Mouse (Mus musculus): ENCODE data around the gene Fam171a2.

Gene Fam171a2

GRCm38 (mm10) chr11:102435754-102436470 lies 11.6 kb downstream of the Fam171a2 start:
- no peak for DNase-seq (ENCODE audit: low spot score)

GRCm38 (mm10) chr11:102434816-102435705 lies 12.4 kb downstream of the Fam171a2 start:
- no peak for DNase-seq (ENCODE audit: low spot score)

GRCm38 (mm10) chr11:102434406-102434805 lies 13.1 kb downstream of the Fam171a2 start:
- DNase-seq (ENCODE audit: low spot score): peak; percentile 79

- DNase-seq (ENCODE audit: low spot score): no peak
These were observed 13.6 kb downstream of the Fam171a2 start for GRCm38 (mm10) chr11:102433866-102434265.

GRCm38 (mm10) chr11:102432896-102433295 lies 14.6 kb downstream of the Fam171a2 start:
- no peak for DNase-seq (ENCODE audit: low spot score)

- no peak for DNase-seq (ENCODE audit: low spot score)
These were observed 15.2 kb downstream of the Fam171a2 start for GRCm38 (mm10) chr11:102432115-102432843.

GRCm38 (mm10) chr11:102431728-102432114 lies 15.8 kb downstream of the Fam171a2 start:
- no peak for DNase-seq (ENCODE audit: low spot score)

GRCm38 (mm10) chr11:102431018-102431645 lies 16.4 kb downstream of the Fam171a2 start:
- DNase-seq (ENCODE audit: low spot score): no peak

- DNase-seq (ENCODE audit: low spot score): peak; percentile 90
These were observed 17.1 kb downstream of the Fam171a2 start, which contains the start of gene Grn for GRCm38 (mm10) chr11:102430121-102431017. Gene Grn (plus strand): TSS chr11:102430315.

- no peak for DNase-seq (ENCODE audit: low spot score)
These were observed 17.9 kb downstream of the Fam171a2 start for GRCm38 (mm10) chr11:102429551-102429950.

- no peak for DNase-seq (ENCODE audit: low spot score)
These were observed 18.4 kb downstream of the Fam171a2 start for GRCm38 (mm10) chr11:102428981-102429540.

GRCm38 (mm10) chr11:102425555-102426316 lies 21.7 kb downstream of the Fam171a2 start:
- no peak for DNase-seq (ENCODE audit: low spot score)

- no peak for DNase-seq (ENCODE audit: low spot score)
These were observed 22.8 kb downstream of the Fam171a2 start for GRCm38 (mm10) chr11:102424666-102425065.

GRCm38 (mm10) chr11:102421559-102421958 lies 25.9 kb downstream of the Fam171a2 start:
- no peak for DNase-seq (ENCODE audit: low spot score)

- DNase-seq (ENCODE audit: low spot score): no peak
These were observed 28.6 kb downstream of the Fam171a2 start for GRCm38 (mm10) chr11:102418887-102419286.

- no peak for DNase-seq (ENCODE audit: low spot score)
These were observed 30.3 kb downstream of the Fam171a2 start for GRCm38 (mm10) chr11:102417160-102417559.

- no peak for DNase-seq (ENCODE audit: low spot score)
These were observed 32.3 kb downstream of the Fam171a2 start for GRCm38 (mm10) chr11:102415034-102415802.

- DNase-seq (ENCODE audit: low spot score): peak; percentile 3
These were observed 34.4 kb downstream of the Fam171a2 start for GRCm38 (mm10) chr11:102413059-102413458.

- peak; percentile 80 for DNase-seq (ENCODE audit: low spot score)
These were observed 35.8 kb downstream of the Fam171a2 start for GRCm38 (mm10) chr11:102411704-102412103.
